Mouse (Mus musculus) embryonic fibroblast, embryonic 13.5 days (primary cell): ENCODE data around the gene Cchcr1. TPM values are rescaled to one million over a fixed set of nuclear protein-coding genes. Genes with fewer than 3 reads are reported as not detected.

Experiments
- H3K27ac ChIP-seq: 2 replicates; pipeline ENCODE4 v1.5.1; 2012; ENCODE audit warnings: low read length, control low read depth, inconsistent platforms; ENCODE audit not compliant: insufficient read depth
- H3K4me1 ChIP-seq: 2 replicates; pipeline ENCODE4 v1.6.1; 2011; ENCODE audit warnings: low read length; ENCODE audit not compliant: control insufficient read depth, insufficient read depth
- H3K4me3 ChIP-seq: 2 replicates; pipeline ENCODE4 v1.5.1; 2011; ENCODE audit warnings: mild to moderate bottlenecking, control low read depth, low read length; ENCODE audit not compliant: insufficient read depth
- CTCF ChIP-seq: IDR thresholded peaks from 2 replicates; pipeline ENCODE4 v1.5.1; 2011; ENCODE audit warnings: mild to moderate bottlenecking, control low read depth, low read length, moderate library complexity, borderline replicate concordance; ENCODE audit not compliant: insufficient read depth
- POLR2A ChIP-seq: IDR thresholded peaks from 2 replicates; pipeline ENCODE4 v1.6.1; 2011; ENCODE audit warnings: low read depth, mild to moderate bottlenecking, control low read depth, low read length, moderate library complexity
- polyA plus RNA-seq: library from polyadenylated mRNA; stranded (reverse); fragments of >200 nt; gene quantifications from 2 replicates; pipeline ENCODE4 v1.2.4, GENCODE M21; 2011; ENCODE audit warnings: low read depth; ENCODE audit not compliant: missing spikeins, insufficient read length

The Cchcr1 gene
- polyA plus RNA-seq, 1 experiment, result 22.8 TPM

GRCm38 (mm10) chr17:35554761-35555397, 38.0 kb downstream of the Cchcr1 start:
- H3K27ac ChIP-seq, result no peak overlapping the region
- no peak for TF ChIP-seq CTCF
- TF ChIP-seq POLR2A, result no peak
- peaks cover 6% of the 10 kb centered on the region for H3K4me1 ChIP-seq
- no peak overlapping the region for H3K4me3 ChIP-seq

- H3K27ac ChIP-seq, result peak overlapping the region; percentile 77; the same call in 1 of the 2 replicates
- H3K4me3 ChIP-seq, result no peak overlapping the region
- H3K4me1 ChIP-seq, result peaks cover 3% of the 10 kb centered on the region
- no peak for TF ChIP-seq POLR2A
- no peak for TF ChIP-seq CTCF
Observed at GRCm38 (mm10) chr17:35556186-35556765, 39.4 kb downstream of the Cchcr1 start.

GRCm38 (mm10) chr17:35556812-35557211, 39.9 kb downstream of the Cchcr1 start:
- TF ChIP-seq POLR2A (no peak), CTCF (peak; percentile 59; the same call in 1 of the 2 replicates)
- Histone ChIP-seq H3K27ac (peak overlapping the region; percentile 77), H3K4me1 (peaks cover 3% of the 10 kb centered on the region; the same call in 1 of the 2 replicates), H3K4me3 (no peak overlapping the region)

- TF ChIP-seq POLR2A (no peak), CTCF (no peak)
- Histone ChIP-seq H3K4me1 (peaks cover 3% of the 10 kb centered on the region; the same call in 1 of the 2 replicates), H3K27ac (peak overlapping the region; percentile 77), H3K4me3 (no peak overlapping the region)
Observed at GRCm38 (mm10) chr17:35557351-35557750, 40.5 kb downstream of the Cchcr1 start.

DNA sequence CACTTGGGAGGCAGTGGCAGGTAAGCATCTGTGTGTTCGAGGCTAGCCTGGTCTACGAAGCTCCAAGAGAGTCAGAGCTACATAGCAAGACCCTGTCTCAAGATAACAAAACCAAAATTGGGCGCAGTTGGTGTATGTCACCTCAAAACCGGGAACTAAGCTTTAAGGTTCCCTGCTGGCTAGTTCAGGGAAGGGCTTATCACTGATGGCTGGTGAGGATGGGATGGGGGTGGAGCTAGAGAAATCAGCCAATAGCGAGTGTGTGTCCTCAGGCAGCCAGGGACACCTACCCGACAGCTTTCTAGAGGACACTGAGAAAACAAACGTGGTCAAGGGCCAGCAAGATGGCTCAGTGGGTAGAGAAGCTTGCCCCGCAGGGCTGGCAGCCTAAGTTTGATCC, 41.3 kb downstream of the Cchcr1 start:
- H3K4me1 ChIP-seq, result peaks cover 3% of the 10 kb centered on the region; the same call in 1 of the 2 replicates
- TF ChIP-seq CTCF (no peak), POLR2A (no peak)
- H3K4me3 ChIP-seq, result no peak overlapping the region

GRCm38 (mm10) chr17:35567150-35567549, 50.2 kb downstream of the Cchcr1 start, which contains the start of gene 2300002M23Rik:
Gene 2300002M23Rik, plus strand, starts transcription at chr17:35567450.
- TF ChIP-seq POLR2A, result no peak
- TF ChIP-seq CTCF, result no peak

More for the DNA sequence above, 41.3 kb downstream of the Cchcr1 start:
- no peak overlapping the region for H3K27ac ChIP-seq

GRCm38 (mm10) chr17:35567767-35568166, 50.9 kb downstream of the Cchcr1 start:
- H3K4me1 ChIP-seq, result no peaks in the 10 kb centered on the region
- no peak overlapping the region for H3K27ac ChIP-seq
- TF ChIP-seq CTCF (no peak), POLR2A (no peak)
- no peak overlapping the region for H3K4me3 ChIP-seq

More at GRCm38 (mm10) chr17:35567150-35567549, 50.2 kb downstream of the Cchcr1 start, which contains the start of gene 2300002M23Rik:
- Histone ChIP-seq H3K4me1 (no peaks in the 10 kb centered on the region), H3K4me3 (no peak within 1 kb of the TSS), H3K27ac (no peak within 1 kb of the TSS)

- no peak overlapping the region for H3K27ac ChIP-seq
Observed at GRCm38 (mm10) chr17:35569091-35569944, 52.4 kb downstream of the Cchcr1 start.

DNA sequence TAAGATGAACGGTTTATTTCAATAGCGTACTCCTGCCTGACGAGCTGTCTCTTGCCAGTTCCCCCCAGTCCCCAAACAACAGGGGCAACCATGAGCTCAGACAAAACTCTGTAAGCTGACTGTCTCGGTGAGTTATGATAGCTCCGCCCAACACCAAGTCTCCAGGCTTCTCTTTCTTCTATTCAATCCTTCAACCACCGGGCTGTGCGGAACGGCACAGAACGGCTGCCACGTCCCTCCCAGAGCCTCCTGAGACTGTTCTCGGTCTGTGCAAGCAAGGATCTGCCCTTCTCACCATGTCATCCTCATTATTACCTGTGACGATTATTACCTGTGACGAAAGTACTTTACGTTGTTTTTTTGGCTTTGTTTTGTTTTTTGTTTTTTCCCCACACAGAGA, 53.9 kb downstream of the Cchcr1 start:
- H3K4me1 ChIP-seq, result no peaks in the 10 kb centered on the region
- TF ChIP-seq POLR2A (no peak), CTCF (no peak)
- H3K4me3 ChIP-seq, result no peak overlapping the region
- no peak overlapping the region for H3K27ac ChIP-seq

More at GRCm38 (mm10) chr17:35569091-35569944, 52.4 kb downstream of the Cchcr1 start:
- Histone ChIP-seq H3K4me3 (no peak overlapping the region), H3K4me1 (no peaks in the 10 kb centered on the region)
- TF ChIP-seq CTCF (no peak), POLR2A (peak; percentile 30; the same call in 1 of the 2 replicates)
